Mouse (Mus musculus) lung, postnatal 0 days (tissue): ENCODE results near the gene Zdhhc14. TPM values are rescaled to one million over a fixed set of nuclear protein-coding genes. Genes with fewer than 3 reads are reported as not detected.

Source experiments
- ATAC-seq: fragments of 200-750 bp; cut with Nextera tagmentation; 2 replicates; pipeline ENCODE4 v1.8.0; 2017; ENCODE audit warnings: moderate library complexity
- DNase-seq: peaks from one replicate; pipeline ENCODE4 v3.0.0-alpha.2; 2016; ENCODE audit warnings: low spot score
- H3K27ac ChIP-seq: fragments of 300-500 bp; sonication (generic); 2 replicates; pipeline ENCODE4 v1.5.1; 2014; ENCODE audit warnings: antibody characterized with exemption, mild to moderate bottlenecking, low read length, mixed read lengths
- H3K27me3 ChIP-seq: fragments of 300-500 bp; sonication (generic); replicated peaks from 2 replicates; pipeline ENCODE4 v1.6.1; 2014; ENCODE audit warnings: low read length, mixed read lengths; ENCODE audit not compliant: insufficient read depth
- H3K36me3 ChIP-seq: fragments of 300-500 bp; sonication (generic); 2 replicates; pipeline ENCODE4 v1.6.1; 2014; ENCODE audit warnings: low read length, mixed read lengths; ENCODE audit not compliant: insufficient read depth
- H3K4me1 ChIP-seq: fragments of 300-500 bp; sonication (generic); 2 replicates; pipeline ENCODE4 v1.6.1; 2014; ENCODE audit warnings: antibody characterized with exemption, low read depth, low read length, mixed read lengths; ENCODE audit not compliant: insufficient read depth
- H3K4me2 ChIP-seq: fragments of 300-500 bp; sonication (generic); replicated peaks from 2 replicates; pipeline ENCODE4 v1.6.1; 2014; ENCODE audit warnings: low read depth, mild to moderate bottlenecking, low read length, moderate library complexity, mixed read lengths
- H3K4me3 ChIP-seq: fragments of 300-500 bp; sonication (generic); 2 replicates; pipeline ENCODE4 v1.5.1; 2014; ENCODE audit warnings: low read depth, low read length
- H3K9ac ChIP-seq: fragments of 300-500 bp; sonication (generic); replicated peaks from 2 replicates; pipeline ENCODE4 v1.6.1; 2014; ENCODE audit warnings: low read depth, mild to moderate bottlenecking
- H3K9me3 ChIP-seq: fragments of 300-500 bp; sonication (generic); 2 replicates; pipeline ENCODE4 v1.6.1; 2016; ENCODE audit warnings: low read length, mixed read lengths
- CTCF ChIP-seq: IDR thresholded peaks from 2 replicates; pipeline ENCODE4 v1.5.1; 2016; ENCODE audit warnings: antibody characterized with exemption, mild to moderate bottlenecking
- EP300 ChIP-seq: IDR thresholded peaks from 2 replicates; pipeline ENCODE4 v1.6.1; 2016; ENCODE audit warnings: antibody characterized with exemption, mild to moderate bottlenecking, control low read depth
- WGBS: fragments of 180-500 bp; shearing (Covaris S2); extraction: QIAGEN DNeasy Blood & Tissue Kit; methylation state at CpG from one replicate; pipeline ENCODE4 v1.1.7; 2014; 5-methylcytosine and 5-hydroxymethylcytosine counted together
- polyA plus RNA-seq: library from polyadenylated mRNA; unstranded; fragments of >200 nt; fragmentation: Nextera tagmentation; extraction: Ambion mirVana; gene quantifications from 2 replicates; pipeline ENCODE4 v1.2.1, GENCODE M21; 2015

Zdhhc14 gene
- polyA plus RNA-seq, 1 experiment from 2014 or later = 4.2 TPM

GRCm38 (mm10) chr17:5529552-5529951, 37.2 kb downstream of the Zdhhc14 start:
- 84% methylated on average over 6 of the region's 6 CpGs for WGBS
- H3K9ac ChIP-seq = no peak overlapping the region
- no peak for ATAC-seq
- DNase-seq = no peak
- H3K4me3 ChIP-seq = no peak overlapping the region
- no peak overlapping the region for H3K4me2 ChIP-seq
- no peak overlapping the region for H3K27ac ChIP-seq
- no peaks in the 10 kb centered on the region for H3K27me3 ChIP-seq
- no peaks in the 10 kb centered on the region for H3K4me1 ChIP-seq
- TF ChIP-seq CTCF (no peak), EP300 (no peak)
- H3K9me3 ChIP-seq = no peaks in the 10 kb centered on the region
- no peaks in the 10 kb centered on the region for H3K36me3 ChIP-seq

- Histone ChIP-seq H3K9ac (no peak overlapping the region), H3K27ac (no peak overlapping the region), H3K4me1 (no peaks in the 10 kb centered on the region), H3K4me2 (no peak overlapping the region), H3K27me3 (no peaks in the 10 kb centered on the region), H3K36me3 (no peaks in the 10 kb centered on the region), H3K9me3 (no peaks in the 10 kb centered on the region), H3K4me3 (no peak overlapping the region)
- TF ChIP-seq EP300 (no peak), CTCF (no peak)
- no peak for ATAC-seq
- 43% methylated on average over 5 of the region's 5 CpGs for WGBS
- no peak for DNase-seq
Observed at GRCm38 (mm10) chr17:5532816-5533215, 40.5 kb downstream of the Zdhhc14 start.

- ATAC-seq (no peak), DNase-seq (no peak)
- WGBS = 15% methylated on average over 1 of the region's 4 CpGs
- Histone ChIP-seq H3K4me3 (no peak overlapping the region), H3K27me3 (no peaks in the 10 kb centered on the region), H3K4me2 (no peak overlapping the region), H3K36me3 (no peaks in the 10 kb centered on the region), H3K27ac (no peak overlapping the region), H3K4me1 (no peaks in the 10 kb centered on the region), H3K9me3 (no peaks in the 10 kb centered on the region), H3K9ac (no peak overlapping the region)
- TF ChIP-seq EP300 (no peak), CTCF (peak; percentile 61)
Observed at GRCm38 (mm10) chr17:5535357-5535756, 43.0 kb downstream of the Zdhhc14 start.

GRCm38 (mm10) chr17:5536259-5537094, 44.1 kb downstream of the Zdhhc14 start:
- Histone ChIP-seq H3K4me2 (no peak overlapping the region), H3K27ac (no peak overlapping the region), H3K4me3 (no peak overlapping the region), H3K9me3 (no peaks in the 10 kb centered on the region), H3K27me3 (no peaks in the 10 kb centered on the region), H3K36me3 (no peaks in the 10 kb centered on the region), H3K9ac (no peak overlapping the region), H3K4me1 (no peaks in the 10 kb centered on the region)
- WGBS = 67% methylated on average over 10 of the region's 12 CpGs
- no peak for TF ChIP-seq EP300
- ATAC-seq (no peak), DNase-seq (no peak)

- Histone ChIP-seq H3K36me3 (no peaks in the 10 kb centered on the region), H3K4me1 (no peaks in the 10 kb centered on the region), H3K9me3 (no peaks in the 10 kb centered on the region), H3K4me2 (no peak overlapping the region), H3K4me3 (no peak overlapping the region), H3K27ac (no peak overlapping the region), H3K27me3 (no peaks in the 10 kb centered on the region), H3K9ac (no peak overlapping the region)
- WGBS = 64% methylated on average over 11 of the region's 11 CpGs
- peak; percentile 52 for ATAC-seq
- peak; percentile 13 for DNase-seq
- no peak for TF ChIP-seq EP300
- no peak for TF ChIP-seq CTCF
Observed at GRCm38 (mm10) chr17:5537095-5537575, 44.8 kb downstream of the Zdhhc14 start.

- H3K4me3 ChIP-seq = no peak overlapping the region
- TF ChIP-seq CTCF = no peak
- no peak for TF ChIP-seq EP300
- H3K27ac ChIP-seq = no peak overlapping the region
- DNase-seq (no peak), ATAC-seq (no peak)
- no peaks in the 10 kb centered on the region for H3K4me1 ChIP-seq
- no peak overlapping the region for H3K4me2 ChIP-seq
- no peaks in the 10 kb centered on the region for H3K27me3 ChIP-seq
- H3K36me3 ChIP-seq = no peaks in the 10 kb centered on the region
- H3K9ac ChIP-seq = no peak overlapping the region
- no peaks in the 10 kb centered on the region for H3K9me3 ChIP-seq
- 78% methylated on average over 2 of the region's 2 CpGs for WGBS
Observed at GRCm38 (mm10) chr17:5542177-5542576, 49.8 kb downstream of the Zdhhc14 start.
